Mouse (Mus musculus): ENCODE measurements around the gene Atp9a.

GRCm38 (mm10) chr2:168658551-168658950, 83.7 kb downstream of the Atp9a start:
- TF ChIP-seq POLR2A (IDR thresholded peaks at IDR 0.05; ENCODE audit: extremely low read depth, insufficient read depth, low read length): no peak
- no peak for TF ChIP-seq CTCF (IDR thresholded peaks at IDR 0.05; ENCODE audit: extremely low read depth, insufficient read depth, low read length)
